Mouse (Mus musculus): Measurements from ENCODE around the gene Sqstm1.

Sqstm1 gene

GRCm38 (mm10) chr11:50210505-50211151, at the start of gene Sqstm1, which contains the start of gene Mgat4b:
Gene Sqstm1, minus strand, starts transcription at chr11:50210827.
Gene Mgat4b, plus strand, starts transcription at chr11:50210890.
- in situ Hi-C loops (cut with MboI, MseI) = no loop called here

GRCm38 (mm10) chr11:50258310-50258709, 47.7 kb upstream of the Sqstm1 start:
- in situ Hi-C loops (cut with MboI, MseI) = no loop called here

GRCm38 (mm10) chr11:50256615-50257014, 46.0 kb upstream of the Sqstm1 start:
- in situ Hi-C loops (cut with MboI, MseI) = no loop called here

- in situ Hi-C loops (cut with MboI, MseI) = no loop called here
Observed at GRCm38 (mm10) chr11:50254010-50254580, 43.5 kb upstream of the Sqstm1 start.

GRCm38 (mm10) chr11:50253393-50253792, 42.8 kb upstream of the Sqstm1 start:
- in situ Hi-C loops (cut with MboI, MseI) = no loop called here

GRCm38 (mm10) chr11:50252684-50253265, 42.1 kb upstream of the Sqstm1 start:
- in situ Hi-C loops (cut with MboI, MseI) = no loop called here

GRCm38 (mm10) chr11:50252166-50252565, 41.5 kb upstream of the Sqstm1 start:
- in situ Hi-C loops (cut with MboI, MseI) = no loop called here

GRCm38 (mm10) chr11:50248473-50249171, 38.0 kb upstream of the Sqstm1 start:
- in situ Hi-C loops (cut with MboI, MseI) = no loop called here

- in situ Hi-C loops (cut with MboI, MseI) = no loop called here
Observed at GRCm38 (mm10) chr11:50245269-50245668, 34.6 kb upstream of the Sqstm1 start.

- in situ Hi-C loops (cut with MboI, MseI) = no loop called here
Observed at GRCm38 (mm10) chr11:50243926-50244325, 33.3 kb upstream of the Sqstm1 start.

GRCm38 (mm10) chr11:50240235-50240911, 29.7 kb upstream of the Sqstm1 start:
- in situ Hi-C loops (cut with MboI, MseI) = no loop called here

- in situ Hi-C loops (cut with MboI, MseI) = loop anchor here in 1 of 2 experiments (10.0 kb wide), 1 partner anchor 74 kb away; no protein-coding TSS in a partner anchor
Observed at GRCm38 (mm10) chr11:50238821-50239791, 28.5 kb upstream of the Sqstm1 start.

- in situ Hi-C loops (cut with MboI, MseI) = loop anchor here in 1 of 2 experiments (10.0 kb wide), 1 partner anchor 74 kb away; no protein-coding TSS in a partner anchor
Observed at GRCm38 (mm10) chr11:50238324-50238723, 27.7 kb upstream of the Sqstm1 start, which contains the start of gene Ltc4s. Gene Ltc4s, minus strand, starts transcription at chr11:50238616.

GRCm38 (mm10) chr11:50236937-50237835, 26.6 kb upstream of the Sqstm1 start:
- in situ Hi-C loops (cut with MboI, MseI) = loop anchor here in 1 of 2 experiments (10.0 kb wide), 1 partner anchor 72 kb away; no protein-coding TSS in a partner anchor

- in situ Hi-C loops (cut with MboI, MseI) = loop anchor here in 1 of 2 experiments (10.0 kb wide), 1 partner anchor 72 kb away; no protein-coding TSS in a partner anchor
Observed at GRCm38 (mm10) chr11:50236540-50236936, 25.9 kb upstream of the Sqstm1 start.

- in situ Hi-C loops (cut with MboI, MseI) = loop anchor here (5.0 to 10.0 kb wide), 2 partner anchors 70 to 72 kb away; no protein-coding TSS in a partner anchor
Observed at GRCm38 (mm10) chr11:50234606-50235005, 24.0 kb upstream of the Sqstm1 start.

GRCm38 (mm10) chr11:50233993-50234392, 23.4 kb upstream of the Sqstm1 start:
- in situ Hi-C loops (cut with MboI, MseI) = loop anchor here (5.0 to 10.0 kb wide), 2 partner anchors 69 to 72 kb away; no protein-coding TSS in a partner anchor

GRCm38 (mm10) chr11:50233022-50233421, 22.4 kb upstream of the Sqstm1 start:
- in situ Hi-C loops (cut with MboI, MseI) = loop anchor here (5.0 to 10.0 kb wide), 2 partner anchors 68 to 71 kb away; no protein-coding TSS in a partner anchor

GRCm38 (mm10) chr11:50231411-50231810, 20.8 kb upstream of the Sqstm1 start:
- in situ Hi-C loops (cut with MboI, MseI) = loop anchor here (5.0 to 10.0 kb wide), 2 partner anchors 67 to 69 kb away; no protein-coding TSS in a partner anchor

All from T-helper 17 cell (primary cell).